Mouse (Mus musculus) intestine, embryonic 14.5 days (tissue): ENCODE measurements around the gene Slc35e3. TPM values are rescaled to one million over a fixed set of nuclear protein-coding genes. Genes with fewer than 3 reads are reported as not detected.

Experiments used
- ATAC-seq: fragments of 200-750 bp; cut with Nextera tagmentation; replicated peaks from 2 replicates; pipeline ENCODE4 v1.8.0; 2017; ENCODE audit warnings: low read depth, moderate number of reproducible peaks, moderate TSS enrichment, moderate library complexity; ENCODE audit not compliant: low FRiP score, low TSS enrichment
- DNase-seq: peaks from one replicate; pipeline ENCODE4 v3.0.0-alpha.2; 2018; ENCODE audit warnings: low spot score
- H3K27ac ChIP-seq: fragments of 300-500 bp; sonication (generic); 2 replicates; pipeline ENCODE4 v1.5.1; 2014; ENCODE audit warnings: low read depth, mild to moderate bottlenecking, control low read depth
- H3K27me3 ChIP-seq: fragments of 300-500 bp; sonication (generic); replicated peaks from 2 replicates; pipeline ENCODE4 v1.6.1; 2014; ENCODE audit warnings: low read length, control low read depth; ENCODE audit not compliant: control insufficient read depth, insufficient read depth
- H3K36me3 ChIP-seq: fragments of 300-500 bp; sonication (generic); 2 replicates; pipeline ENCODE4 v1.6.1; 2014; ENCODE audit warnings: low read length, control low read depth; ENCODE audit not compliant: control insufficient read depth, insufficient read depth
- H3K4me1 ChIP-seq: fragments of 300-500 bp; sonication (generic); replicated peaks from 2 replicates; pipeline ENCODE4 v1.6.1; 2014; ENCODE audit warnings: low read length, control low read depth, mixed read lengths; ENCODE audit not compliant: control insufficient read depth, insufficient read depth
- H3K4me2 ChIP-seq: fragments of 300-500 bp; sonication (generic); 2 replicates; pipeline ENCODE4 v1.6.1; 2014; ENCODE audit warnings: low read length
- H3K4me3 ChIP-seq: fragments of 300-500 bp; sonication (generic); 2 replicates; pipeline ENCODE4 v1.5.1; 2014; ENCODE audit warnings: low read depth, low read length, control low read depth, mixed read lengths
- H3K9ac ChIP-seq: fragments of 300-500 bp; sonication (generic); 2 replicates; pipeline ENCODE4 v1.6.1; 2014; ENCODE audit warnings: mild to moderate bottlenecking, low read length
- H3K9me3 ChIP-seq: fragments of 300-500 bp; sonication (generic); 2 replicates; pipeline ENCODE4 v1.6.1; 2016; ENCODE audit warnings: low read length, control low read depth; ENCODE audit not compliant: control insufficient read depth
- WGBS: fragments of 180-500 bp; shearing (Covaris S2); extraction: QIAGEN DNeasy Blood & Tissue Kit; methylation state at CpG from one replicate; pipeline ENCODE4 v1.1.7; 2014; 5-methylcytosine and 5-hydroxymethylcytosine counted together
- polyA plus RNA-seq: library from polyadenylated mRNA; unstranded; fragments of >200 nt; fragmentation: Nextera tagmentation; extraction: Ambion mirVana; gene quantifications from 2 replicates; pipeline ENCODE4 v1.2.1, GENCODE M21; 2014

Slc35e3 gene
- polyA plus RNA-seq, 1 experiment from 2014 or later, result 10.8 TPM

DNA sequence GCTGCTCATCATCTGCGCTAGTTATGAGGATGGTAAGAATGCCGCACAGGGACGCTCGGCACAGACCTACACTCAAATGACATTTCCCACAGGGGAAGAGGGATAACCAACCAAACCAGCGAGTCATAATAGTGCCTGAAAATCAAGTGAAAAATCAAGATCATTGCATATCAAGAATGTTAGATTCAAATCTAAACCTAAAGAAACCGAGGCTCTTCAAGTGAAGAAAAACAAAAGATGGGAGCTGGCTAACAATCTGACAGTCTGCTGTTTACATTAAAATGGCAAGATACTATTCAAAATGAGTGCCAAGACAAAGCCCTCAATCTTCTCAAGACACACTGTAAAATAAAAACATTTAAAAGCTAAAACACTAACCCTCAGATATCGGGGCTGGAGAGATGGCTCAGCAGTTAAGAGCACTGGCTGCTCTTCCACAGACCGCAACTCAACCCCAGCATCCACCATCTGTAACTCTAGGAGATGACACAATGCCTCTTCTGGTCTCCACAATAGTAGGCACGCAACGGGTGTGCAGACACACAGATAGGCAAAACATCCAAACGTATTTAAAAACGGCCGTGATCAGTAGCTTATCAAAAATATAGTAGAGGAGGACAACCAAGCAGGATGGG, 37.7 kb upstream of the Slc35e3 start:
- Histone ChIP-seq H3K9ac (no peak overlapping the region), H3K4me2 (no peak overlapping the region), H3K27ac (no peak overlapping the region), H3K27me3 (no peaks in the 10 kb centered on the region), H3K4me1 (no peaks in the 10 kb centered on the region), H3K36me3 (peaks cover 90% of the 10 kb centered on the region), H3K9me3 (no peaks in the 10 kb centered on the region), H3K4me3 (no peak overlapping the region)
- WGBS, result 96% methylated on average over 13 of the region's 13 CpGs
- DNase-seq (no peak), ATAC-seq (no peak)

DNA sequence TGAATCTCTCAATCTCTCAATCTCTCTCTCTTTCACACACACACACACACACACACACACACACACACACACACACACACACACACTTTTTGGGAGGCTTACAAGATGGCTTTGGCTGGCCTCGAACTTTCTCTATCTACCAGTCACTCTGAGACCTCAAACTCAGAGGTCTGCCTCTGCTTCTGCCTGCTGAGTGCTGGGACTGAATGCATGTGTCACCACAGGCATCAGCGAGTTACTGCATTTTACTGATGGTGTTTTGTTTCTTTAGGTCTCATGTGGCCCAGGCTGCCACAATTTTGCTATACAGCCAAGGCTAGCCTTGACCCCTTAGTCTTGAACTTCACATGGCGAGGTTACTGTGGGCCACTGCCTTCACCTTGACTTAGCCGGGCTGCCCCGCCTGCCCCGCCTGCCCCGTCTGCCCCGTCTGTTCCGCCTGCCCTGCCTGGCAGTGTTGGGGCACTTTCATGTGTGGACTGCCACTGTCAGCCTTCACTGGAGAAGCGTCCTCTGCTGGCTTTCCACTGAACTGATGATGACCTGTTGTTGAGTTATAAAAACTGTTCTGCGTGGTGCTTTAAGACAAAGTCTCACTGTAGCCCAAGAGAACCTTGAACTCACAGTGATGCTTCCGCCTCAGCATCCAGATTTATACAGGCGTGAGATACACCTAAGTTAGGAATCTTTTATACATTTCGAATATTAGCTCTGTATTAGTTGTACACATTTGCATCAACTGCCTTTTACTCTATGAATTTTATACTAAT, 36.5 kb upstream of the Slc35e3 start:
- Histone ChIP-seq H3K9ac (no peak overlapping the region), H3K9me3 (no peaks in the 10 kb centered on the region), H3K4me2 (no peak overlapping the region), H3K4me3 (no peak overlapping the region), H3K27ac (no peak overlapping the region), H3K4me1 (no peaks in the 10 kb centered on the region), H3K36me3 (peaks cover 98% of the 10 kb centered on the region), H3K27me3 (no peaks in the 10 kb centered on the region)
- ATAC-seq (no peak), DNase-seq (no peak)
- WGBS, result 93% methylated on average over 14 of the region's 14 CpGs

DNA sequence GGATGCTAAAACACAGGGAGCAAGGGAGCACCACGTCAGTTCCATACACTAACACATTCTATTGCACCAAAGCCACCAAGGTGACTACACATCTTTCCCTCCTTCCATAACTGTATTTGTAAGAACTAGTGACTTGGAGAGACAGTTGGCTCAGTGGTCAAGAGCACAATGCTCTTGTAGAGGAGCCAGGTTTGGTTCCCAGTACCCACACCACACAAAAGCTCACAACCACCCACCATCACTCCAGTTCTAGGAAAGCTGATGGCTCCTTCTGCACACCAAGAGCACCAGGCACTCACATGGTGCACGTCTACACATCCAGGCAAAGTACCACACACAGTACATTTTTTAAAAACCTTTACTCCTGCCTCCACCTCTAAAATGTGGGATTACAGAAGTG, 35.9 kb upstream of the Slc35e3 start:
- Histone ChIP-seq H3K9ac (no peak overlapping the region), H3K36me3 (peaks cover 96% of the 10 kb centered on the region), H3K4me3 (no peak overlapping the region), H3K4me2 (no peak overlapping the region), H3K9me3 (no peaks in the 10 kb centered on the region), H3K4me1 (no peaks in the 10 kb centered on the region), H3K27ac (no peak overlapping the region), H3K27me3 (no peaks in the 10 kb centered on the region)
- DNase-seq (no peak), ATAC-seq (no peak)
- WGBS, result 90% methylated on average over 2 of the region's 2 CpGs

DNA sequence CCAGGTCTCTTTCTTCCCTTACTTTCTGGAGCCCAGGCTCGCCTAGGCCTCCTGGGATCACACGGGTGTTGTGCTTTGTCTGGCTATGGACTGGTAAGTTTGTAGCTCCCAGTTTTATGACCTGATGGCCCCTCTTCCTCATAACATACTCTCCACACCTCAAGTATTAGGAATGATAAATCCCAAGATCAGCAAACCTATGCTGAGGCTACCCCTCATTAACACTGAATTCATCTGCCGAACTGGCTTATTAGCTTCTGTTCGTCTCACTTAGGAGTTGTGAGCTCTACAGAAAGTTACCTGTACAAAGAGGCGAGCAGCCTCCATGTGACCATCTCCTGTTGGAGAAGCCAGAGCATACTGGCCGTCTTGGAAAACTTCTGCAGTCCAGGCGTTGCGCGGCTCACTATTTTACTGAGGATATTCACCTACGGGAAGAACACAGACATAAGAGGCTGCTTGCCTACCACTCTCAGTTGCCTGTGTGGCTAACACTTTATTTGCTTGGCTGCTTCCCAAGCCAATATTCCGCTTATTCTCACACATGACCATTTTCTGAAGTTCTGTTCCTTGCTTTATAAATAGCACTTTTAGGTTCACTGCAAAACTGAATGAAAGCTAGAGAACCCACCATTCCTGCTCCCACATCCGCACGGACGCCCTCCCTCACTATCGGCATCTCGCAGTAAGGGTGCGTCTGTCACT, 35.0 kb upstream of the Slc35e3 start:
- no peaks in the 10 kb centered on the region for H3K4me1 ChIP-seq
- DNase-seq (no peak), ATAC-seq (no peak)
- H3K36me3 ChIP-seq, result peaks cover 95% of the 10 kb centered on the region
- H3K4me3 ChIP-seq, result no peak overlapping the region
- no peaks in the 10 kb centered on the region for H3K9me3 ChIP-seq
- 93% methylated on average over 17 of the region's 17 CpGs for WGBS
- H3K27ac ChIP-seq, result no peak overlapping the region
- H3K4me2 ChIP-seq, result no peak overlapping the region
- H3K27me3 ChIP-seq, result no peaks in the 10 kb centered on the region
- H3K9ac ChIP-seq, result no peak overlapping the region

DNA sequence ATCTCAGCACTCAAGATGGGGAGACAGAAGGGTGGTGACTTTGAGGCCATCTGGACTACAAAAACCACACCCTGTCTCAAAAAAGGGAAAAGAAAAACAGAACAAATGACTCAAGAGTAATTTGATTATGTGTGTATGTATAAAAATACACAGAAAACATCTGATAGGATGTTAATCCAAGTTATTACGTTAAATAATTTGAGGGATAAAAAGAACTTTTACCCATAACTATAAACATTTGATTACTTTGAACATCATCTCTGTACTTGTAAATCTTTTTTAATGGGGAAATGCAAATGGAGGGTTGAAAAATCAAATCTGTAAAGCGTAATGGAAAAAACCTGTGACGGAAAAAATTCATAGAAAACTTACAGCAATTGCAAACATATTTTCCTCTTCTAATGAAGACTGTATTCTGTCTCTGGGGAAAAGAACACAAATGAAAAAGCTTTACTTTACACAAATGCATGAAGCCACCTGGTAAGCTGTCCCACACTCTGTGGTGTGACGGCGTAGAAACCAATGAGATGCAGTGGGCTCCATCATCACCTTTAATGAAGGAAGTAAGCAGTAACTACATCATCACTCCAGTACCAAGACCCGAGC, 34.2 kb upstream of the Slc35e3 start:
- no peak for DNase-seq
- 97% methylated on average over 6 of the region's 6 CpGs for WGBS
- no peak overlapping the region for H3K4me2 ChIP-seq
- H3K4me1 ChIP-seq, result no peaks in the 10 kb centered on the region
- H3K9me3 ChIP-seq, result no peaks in the 10 kb centered on the region
- no peak for ATAC-seq
- H3K4me3 ChIP-seq, result no peak overlapping the region
- no peak overlapping the region for H3K9ac ChIP-seq
- H3K27me3 ChIP-seq, result no peaks in the 10 kb centered on the region
- H3K27ac ChIP-seq, result no peak overlapping the region
- H3K36me3 ChIP-seq, result peaks cover 95% of the 10 kb centered on the region

DNA sequence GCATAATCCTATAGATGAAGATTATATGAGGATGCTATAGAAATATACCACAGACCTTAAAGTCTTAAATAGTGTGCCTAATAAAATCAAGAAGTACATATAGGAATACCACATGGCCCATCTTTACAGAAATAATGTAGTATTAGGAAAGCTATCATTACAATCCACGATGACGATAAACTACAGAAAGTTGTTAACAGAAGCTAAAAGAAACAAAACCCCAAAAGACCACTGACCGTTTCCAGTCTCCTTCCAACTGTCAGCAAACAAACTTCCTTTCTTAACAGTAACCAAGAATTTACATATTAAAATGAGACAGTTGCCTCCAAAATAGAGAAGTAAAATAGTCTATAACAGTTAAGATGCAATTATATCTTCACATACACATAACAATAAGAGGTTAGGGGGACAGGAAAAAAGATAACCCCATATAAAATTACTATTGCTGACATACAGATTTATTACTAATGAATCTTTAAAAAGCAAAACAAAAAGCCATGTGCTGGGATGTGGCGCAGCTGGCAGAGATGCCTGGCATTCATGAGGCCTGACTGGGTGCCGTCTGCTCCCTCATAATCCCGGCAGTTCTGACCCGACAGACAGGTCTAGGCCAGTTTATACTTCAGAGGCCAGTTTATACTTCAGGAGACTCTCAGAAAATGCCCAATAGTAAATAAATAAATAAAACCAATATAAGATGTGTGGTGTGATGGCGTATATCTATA, 33.6 kb upstream of the Slc35e3 start:
- no peak overlapping the region for H3K4me3 ChIP-seq
- no peak overlapping the region for H3K27ac ChIP-seq
- 92% methylated on average over 8 of the region's 8 CpGs for WGBS
- no peak for ATAC-seq
- H3K36me3 ChIP-seq, result peaks cover 95% of the 10 kb centered on the region
- no peak for DNase-seq
- no peak overlapping the region for H3K9ac ChIP-seq
- no peaks in the 10 kb centered on the region for H3K4me1 ChIP-seq
- H3K27me3 ChIP-seq, result no peaks in the 10 kb centered on the region
- no peak overlapping the region for H3K4me2 ChIP-seq
- H3K9me3 ChIP-seq, result no peaks in the 10 kb centered on the region

DNA sequence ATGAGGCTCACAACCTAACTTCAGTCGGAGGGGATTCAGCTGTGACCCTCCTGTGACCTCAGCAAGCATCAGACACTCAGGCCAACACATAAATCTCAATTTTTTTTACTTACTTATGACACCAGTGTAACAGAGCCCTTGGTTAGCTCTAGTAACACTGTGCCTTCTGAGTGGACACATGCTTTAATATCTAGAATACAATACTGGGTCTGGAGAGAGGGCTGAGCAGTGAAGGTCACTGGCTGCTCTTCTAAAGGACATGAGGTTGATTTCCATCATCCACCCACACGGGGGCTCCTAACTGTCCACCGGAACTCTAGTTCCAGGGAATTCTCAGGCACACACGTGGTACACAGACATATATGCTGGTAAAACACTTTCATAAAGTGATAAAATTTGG, 32.8 kb upstream of the Slc35e3 start:
- Histone ChIP-seq H3K27me3 (no peaks in the 10 kb centered on the region), H3K36me3 (peaks cover 96% of the 10 kb centered on the region), H3K27ac (no peak overlapping the region), H3K9me3 (no peaks in the 10 kb centered on the region), H3K9ac (no peak overlapping the region), H3K4me1 (no peaks in the 10 kb centered on the region), H3K4me3 (no peak overlapping the region), H3K4me2 (no peak overlapping the region)
- no peak for ATAC-seq
- DNase-seq, result no peak
- 88% methylated on average over 4 of the region's 4 CpGs for WGBS

DNA sequence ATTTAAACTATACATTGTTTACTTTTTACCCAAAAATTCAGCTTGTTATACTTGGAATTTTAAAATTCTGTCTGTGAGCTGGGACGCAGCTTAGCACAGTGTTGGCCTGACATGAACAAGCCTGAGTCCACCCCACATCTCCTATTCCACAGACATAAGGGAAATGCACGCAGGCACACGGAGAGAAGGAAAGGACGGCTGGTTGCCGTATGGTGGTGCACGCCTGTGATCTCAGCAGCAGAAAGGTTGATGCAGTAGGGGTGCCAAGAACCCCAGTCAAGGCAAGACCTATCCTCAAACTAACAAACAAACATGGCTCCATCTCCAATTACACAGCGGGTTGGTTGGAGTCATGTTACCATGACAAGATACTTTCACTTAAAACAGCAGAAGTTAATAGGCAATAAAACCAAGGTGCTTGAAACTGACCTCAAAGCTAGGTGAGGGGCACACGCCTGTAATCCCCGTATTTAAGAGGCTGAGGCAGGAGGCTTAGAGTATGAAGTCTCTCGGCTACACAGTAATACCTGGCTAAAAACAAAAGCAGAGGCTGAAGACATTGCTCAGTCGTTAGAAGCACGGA, 32.3 kb upstream of the Slc35e3 start:
- H3K9me3 ChIP-seq, result no peaks in the 10 kb centered on the region
- peaks cover 96% of the 10 kb centered on the region for H3K36me3 ChIP-seq
- no peak overlapping the region for H3K4me3 ChIP-seq
- ATAC-seq, result no peak
- no peaks in the 10 kb centered on the region for H3K27me3 ChIP-seq
- no peak overlapping the region for H3K27ac ChIP-seq
- H3K9ac ChIP-seq, result no peak overlapping the region
- no peak for DNase-seq
- WGBS, result 93% methylated on average over 12 of the region's 12 CpGs
- H3K4me1 ChIP-seq, result no peaks in the 10 kb centered on the region
- H3K4me2 ChIP-seq, result no peak overlapping the region
